Mouse (Mus musculus) CH12.LX (cell line): ENCODE data around the gene Il1r1. TPM values are rescaled to one million over a fixed set of nuclear protein-coding genes. Genes with fewer than 3 reads are reported as not detected.

ENCODE experiments used
- DNase-seq: peaks from one replicate; pipeline ENCODE4 v3.0.0-alpha.2; 2013; ENCODE audit errors: extremely low read depth
- H3K27ac ChIP-seq: 2 replicates; pipeline ENCODE4 v1.5.1; 2012; ENCODE audit warnings: low read depth, mild to moderate bottlenecking, control low read depth, moderate library complexity; ENCODE audit not compliant: insufficient read depth
- H3K27me3 ChIP-seq: replicated peaks from 2 replicates; pipeline ENCODE3; 2012; ENCODE audit warnings: inconsistent platforms
- H3K36me3 ChIP-seq, 2 experiments: replicated peaks in 1 of 2; 2 replicates each; pipeline versions ENCODE3 to v1.6.1; 2012; ENCODE audit warnings: inconsistent platforms in 1 of 2, low read length in 1 of 2, mild to moderate bottlenecking in 1 of 2, mixed read lengths in 1 of 2, moderate library complexity in 1 of 2; ENCODE audit not compliant: control insufficient read depth in 1 of 2, insufficient read depth in 1 of 2
- H3K4me1 ChIP-seq, 2 experiments: 2 replicates each; pipeline ENCODE4 v1.6.1; 2012; ENCODE audit warnings: inconsistent platforms in 1 of 2, moderate library complexity in 1 of 2; ENCODE audit not compliant: insufficient read depth in 2 of 2, control insufficient read depth in 1 of 2
- H3K4me2 ChIP-seq: 2 replicates; pipeline ENCODE4 v1.6.1; 2012; ENCODE audit warnings: low read depth, mild to moderate bottlenecking, control low read depth; ENCODE audit not compliant: poor library complexity, insufficient read depth, severe bottlenecking
- H3K4me3 ChIP-seq, 3 experiments: fragments of 150-350 bp in 1 of 3; sonication (generic) in 1 of 3; replicated peaks in 1 of 3; 2 replicates each; pipeline versions ENCODE3 to v1.5.1; 2011 to 2012; ENCODE audit warnings: low read depth in 2 of 3, low read length in 2 of 3, mild to moderate bottlenecking in 2 of 3, moderate library complexity in 2 of 3, control low read depth in 1 of 3, improper control_type of control experiment in 1 of 3, inconsistent platforms in 1 of 3, mixed read lengths in 1 of 3; ENCODE audit not compliant: poor library complexity in 1 of 3
- H3K79me2 ChIP-seq: replicated peaks from 2 replicates; pipeline ENCODE4 v1.6.1; 2012; ENCODE audit warnings: mild to moderate bottlenecking, moderate library complexity; ENCODE audit not compliant: control insufficient read depth, poor library complexity, insufficient read depth, severe bottlenecking; ENCODE audit errors: extremely low read depth
- H3K9ac ChIP-seq: 2 replicates; pipeline ENCODE4 v1.6.1; 2012; ENCODE audit warnings: low read depth, mild to moderate bottlenecking, control low read depth, moderate library complexity; ENCODE audit not compliant: insufficient read depth
- H3K9me3 ChIP-seq: replicated peaks from 2 replicates; pipeline ENCODE3; 2012; ENCODE audit warnings: low read length, inconsistent platforms, mixed read lengths
- BHLHE40 ChIP-seq: IDR thresholded peaks from 2 replicates; pipeline ENCODE4 v1.6.1; 2011; ENCODE audit warnings: mild to moderate bottlenecking, low read depth, low read length, improper control_type of control experiment
- CHD1 ChIP-seq: IDR thresholded peaks from 2 replicates; pipeline ENCODE4 v1.6.1; 2012; ENCODE audit warnings: low read depth, low read length, improper control_type of control experiment, inconsistent platforms
- CTCF ChIP-seq, 2 experiments: IDR thresholded peaks in 1 of 2; conservative IDR thresholded peaks in 1 of 2; 2 replicates each; pipeline ENCODE4 v1.5.1; 2011 to 2012; ENCODE audit warnings: low read depth in 2 of 2, low read length in 2 of 2, improper control_type of control experiment in 1 of 2, inconsistent platforms in 1 of 2, mild to moderate bottlenecking in 1 of 2, moderate library complexity in 1 of 2
- ELF1 ChIP-seq: IDR thresholded peaks from 2 replicates; pipeline ENCODE4 v1.6.1; 2014; ENCODE audit warnings: low read depth, mild to moderate bottlenecking, inconsistent platforms, low read length, improper control_type of control experiment
- ETS1 ChIP-seq: conservative IDR thresholded peaks from 2 replicates; pipeline ENCODE4 v1.6.1; 2012; ENCODE audit warnings: low read depth, mild to moderate bottlenecking, inconsistent platforms, low read length, improper control_type of control experiment, moderate library complexity
- GABPA ChIP-seq: IDR thresholded peaks from 2 replicates; pipeline ENCODE4 v1.6.1; 2012; ENCODE audit warnings: low read depth, low read length, improper control_type of control experiment, inconsistent platforms; ENCODE audit not compliant: insufficient replicate concordance
- HCFC1 ChIP-seq: IDR thresholded peaks from 2 replicates; pipeline ENCODE4 v1.6.1; 2012; ENCODE audit warnings: low read depth, mild to moderate bottlenecking, inconsistent platforms, low read length, improper control_type of control experiment
- IRF4 ChIP-seq: IDR thresholded peaks from 2 replicates; pipeline ENCODE4 v1.6.1; 2014; ENCODE audit warnings: low read depth, mild to moderate bottlenecking, inconsistent platforms, low read length, improper control_type of control experiment
- JUND ChIP-seq: conservative IDR thresholded peaks from 2 replicates; pipeline ENCODE4 v1.6.1; 2011; ENCODE audit warnings: low read depth, low read length, improper control_type of control experiment
- MAZ ChIP-seq: IDR thresholded peaks from 2 replicates; pipeline ENCODE4 v1.6.1; 2012; ENCODE audit warnings: low read depth, mild to moderate bottlenecking, inconsistent platforms, low read length, improper control_type of control experiment, moderate library complexity
- MEF2A ChIP-seq: IDR thresholded peaks from 2 replicates; pipeline ENCODE4 v1.6.1; 2014; ENCODE audit warnings: low read depth, mild to moderate bottlenecking, inconsistent platforms, low read length, improper control_type of control experiment, borderline replicate concordance
- MXI1 ChIP-seq: IDR thresholded peaks from 2 replicates; pipeline ENCODE4 v1.6.1; 2011; ENCODE audit warnings: mild to moderate bottlenecking, low read depth, low read length, improper control_type of control experiment
- MYC ChIP-seq: IDR thresholded peaks from 2 replicates; pipeline ENCODE4 v1.6.1; 2011; ENCODE audit warnings: low read depth, mild to moderate bottlenecking, improper control_type of control experiment, low read length
- PAX5 ChIP-seq: IDR thresholded peaks from 2 replicates; pipeline ENCODE4 v1.6.1; 2012; ENCODE audit warnings: low read length, inconsistent platforms, mixed read lengths
- POLR2AphosphoS2 ChIP-seq: IDR thresholded peaks from 2 replicates; pipeline ENCODE4 v1.6.1; 2011; ENCODE audit warnings: low read depth, low read length, improper control_type of control experiment
- RAD21 ChIP-seq: IDR thresholded peaks from 2 replicates; pipeline ENCODE4 v1.6.1; 2011; ENCODE audit warnings: low read depth, mild to moderate bottlenecking, low read length, improper control_type of control experiment, moderate library complexity
- SIN3A ChIP-seq: IDR thresholded peaks from 2 replicates; pipeline ENCODE4 v1.6.1; 2012; ENCODE audit warnings: low read length, improper control_type of control experiment, inconsistent platforms
- TBP ChIP-seq: conservative IDR thresholded peaks from 2 replicates; pipeline ENCODE4 v1.6.1; 2011; ENCODE audit warnings: low read depth, low read length, improper control_type of control experiment
- USF1 ChIP-seq: IDR thresholded peaks from 2 replicates; pipeline ENCODE4 v1.6.1; 2014; ENCODE audit warnings: low read depth, mild to moderate bottlenecking, inconsistent platforms, low read length, improper control_type of control experiment
- USF2 ChIP-seq: conservative IDR thresholded peaks from 2 replicates; pipeline ENCODE4 v1.6.1; 2011; ENCODE audit warnings: low read depth, low read length, improper control_type of control experiment
- ZC3H11A ChIP-seq: IDR thresholded peaks from 2 replicates; pipeline ENCODE4 v1.6.1; 2012; ENCODE audit warnings: low read depth, mild to moderate bottlenecking, inconsistent platforms, low read length, improper control_type of control experiment
- ZNF384 ChIP-seq: IDR thresholded peaks from 2 replicates; pipeline ENCODE4 v1.6.1; 2012; ENCODE audit warnings: low read depth, low read length, improper control_type of control experiment, inconsistent platforms
- dilution Hi-C: fragments of 300-500 bp; cut with MboI; formaldehyde crosslinking; loops from 2 replicates; pipeline ENCODE4 v1.14.3; 2020; ENCODE audit warnings: low sequenced_read_pairs; ENCODE audit not compliant: extremely low pct_unique_long_range_greater_than_20kb, extremely low pct_ligation_motif_present
- in situ Hi-C: fragments of 300-500 bp; cut with MboI; formaldehyde crosslinking; loops from 3 replicates; pipeline ENCODE4 v1.14.3; 2019; ENCODE audit warnings: low sequenced_read_pairs, low pct_ligation_motif_present, low pct_unique_long_range_greater_than_20kb, mixed read lengths
- polyA plus RNA-seq: library from polyadenylated mRNA; unstranded; fragments of >175 nt; gene quantifications from 2 replicates; pipeline ENCODE4 v1.2.1, GENCODE M21; 2012; ENCODE audit warnings: low read depth; ENCODE audit not compliant: insufficient read length
- total RNA-seq, 2 experiments: library from RNA; depleted of rRNA; stranded (reverse); fragments of 300-350 nt in 1 of 2; fragments of >200 nt in 1 of 2; gene quantifications; 2 replicates each; pipeline ENCODE4 v1.2.3; 2012 to 2014

Gene Il1r1
- total and polyA plus RNA-seq, 3 experiments = 0.04 TPM; not detected in 2

DNA sequence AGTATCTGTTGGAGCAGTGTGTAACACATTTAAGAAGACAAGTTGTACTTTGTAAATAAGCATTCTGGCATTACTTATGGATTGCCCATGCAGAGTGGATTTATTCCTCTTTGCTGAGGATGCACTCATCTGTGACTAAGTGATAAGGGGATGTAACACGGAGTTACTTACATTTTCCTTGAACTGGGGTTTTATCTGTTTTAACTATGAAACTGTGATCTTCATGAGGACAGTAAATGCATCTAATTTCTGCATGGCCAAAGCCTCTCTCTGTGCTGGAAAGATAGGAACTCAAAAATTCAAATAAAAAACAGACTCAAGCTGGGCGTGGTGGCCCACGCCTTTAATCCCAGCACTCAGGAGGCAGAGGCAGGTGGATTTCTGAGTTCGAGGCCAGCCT is 115.2 kb downstream of the Il1r1 start (continued):
- TF ChIP-seq GABPA (no peak), TBP (no peak)

DNA sequence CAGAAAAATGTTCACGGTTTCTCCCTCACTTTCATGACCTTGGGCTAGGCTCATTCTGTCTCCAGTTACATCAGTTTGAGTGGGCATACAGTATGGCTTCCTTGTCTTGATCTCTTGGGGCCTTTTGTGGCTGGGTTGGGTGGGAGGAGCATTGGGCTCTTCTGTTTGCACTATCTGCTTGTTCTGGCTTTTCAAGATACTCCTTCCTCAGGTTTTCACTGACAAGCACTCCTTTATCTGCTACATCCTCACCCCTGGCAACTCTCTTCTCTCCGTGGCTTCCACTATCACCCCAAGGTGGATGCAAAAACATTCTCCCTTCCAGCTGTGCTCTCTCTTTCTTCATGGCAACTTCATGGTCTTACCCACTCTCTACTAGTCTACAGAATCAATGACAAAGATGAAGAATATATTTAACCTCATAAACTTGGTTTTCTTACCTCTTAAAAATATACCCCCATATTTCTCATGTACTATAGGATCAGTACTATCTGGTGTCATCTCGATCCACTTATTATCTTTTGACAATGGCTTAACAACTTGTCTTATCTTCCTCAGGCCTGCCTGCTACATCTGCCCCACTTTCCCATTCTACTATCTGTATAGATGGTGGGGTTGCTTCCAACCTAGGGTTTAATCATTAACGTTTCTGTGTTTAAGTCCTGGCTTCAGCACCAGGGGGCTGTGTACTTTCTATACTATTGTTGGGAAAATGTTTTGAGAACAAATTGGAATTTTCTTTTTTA is 127.5 kb downstream of the Il1r1 start:
- Histone ChIP-seq H3K79me2 (no peaks in the 10 kb centered on the region), H3K9ac (no peak overlapping the region), H3K4me1 (peaks cover 0 to 37% of the 10 kb centered on the region in 2 experiments; a peak in 2 of 4 replicates), H3K4me2 (0 out of 2 replicates have a peak overlapping the region, but pooled peaks have one; percentile 10), H3K9me3 (no peaks in the 10 kb centered on the region), H3K36me3 (no peaks in the 10 kb centered on the region), H3K27ac (no peak overlapping the region), H3K27me3 (no peaks in the 10 kb centered on the region), H3K4me3 (no peak overlapping the region)
- no peak for DNase-seq
- no peak for TF ChIP-seq IRF4
- no peak for TF ChIP-seq ZC3H11A
- TF ChIP-seq GABPA = no peak
- no peak for TF ChIP-seq CHD1
- TF ChIP-seq ETS1 = no peak
- no peak for TF ChIP-seq TBP
- TF ChIP-seq CTCF (conservative IDR thresholded peaks at IDR 0.05 in 1 of 2, IDR thresholded peaks at IDR 0.05 in 1 of 2; ENCODE audit: low read depth in 2 of 2, low read length in 2 of 2) = no peak
- in situ Hi-C loops (no loop called here), dilution Hi-C loops (no loop called here)

DNA sequence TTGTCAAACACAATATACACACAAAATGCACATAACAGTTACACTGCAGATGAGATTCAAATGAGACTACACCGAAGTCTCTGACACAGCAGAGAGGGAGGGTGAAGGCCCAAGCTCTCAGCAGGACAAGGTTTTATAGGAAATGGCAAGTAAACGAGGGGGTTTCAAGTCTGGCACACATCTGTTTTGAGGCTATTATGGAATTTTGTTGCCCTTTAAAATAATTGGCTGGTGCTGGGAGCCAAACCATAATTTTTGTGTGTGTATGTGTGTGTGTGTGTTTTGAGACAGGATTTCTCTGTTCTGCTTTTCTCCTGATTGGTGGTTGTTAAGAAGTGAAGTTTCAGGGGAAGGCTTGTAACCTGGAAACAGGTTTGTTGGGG is 128.0 kb downstream of the Il1r1 start:
- Histone ChIP-seq H3K36me3 (no peaks in the 10 kb centered on the region), H3K9ac (no peak overlapping the region), H3K27me3 (no peaks in the 10 kb centered on the region), H3K4me3 (no peak overlapping the region), H3K27ac (no peak overlapping the region), H3K4me2 (no peak overlapping the region), H3K9me3 (no peaks in the 10 kb centered on the region), H3K4me1 (peaks cover 0 to 34% of the 10 kb centered on the region in 2 experiments; a peak in 2 of 4 replicates), H3K79me2 (no peaks in the 10 kb centered on the region)
- no peak for TF ChIP-seq ELF1
- no peak for TF ChIP-seq ZC3H11A
- TF ChIP-seq MAZ = no peak
- TF ChIP-seq MEF2A = no peak
- no peak for TF ChIP-seq POLR2AphosphoS2
- TF ChIP-seq SIN3A = no peak
- TF ChIP-seq USF1 = no peak
- TF ChIP-seq USF2 = no peak
- TF ChIP-seq MXI1 = no peak
- no peak for TF ChIP-seq MYC
- TF ChIP-seq ZNF384 = no peak
- TF ChIP-seq GABPA = no peak
- no peak for TF ChIP-seq IRF4
- TF ChIP-seq PAX5 = no peak
- no peak for TF ChIP-seq ETS1
- TF ChIP-seq JUND = no peak
- TF ChIP-seq BHLHE40 = no peak
- no peak for TF ChIP-seq CHD1
- TF ChIP-seq RAD21 = no peak
- no peak for TF ChIP-seq HCFC1
- no peak for DNase-seq
- dilution Hi-C loops (no loop called here), in situ Hi-C loops (no loop called here)
